Mouse (Mus musculus): ENCODE data around the gene Pecam1. TPM values are rescaled to one million over a fixed set of nuclear protein-coding genes. Genes with fewer than 3 reads are reported as not detected.
"Not testable (repeated sequence)": the region's sequence is repeated elsewhere in the genome, so short reads cannot be mapped to it uniquely, and the experiment has no call there.

The Pecam1 gene
- total and polyA plus RNA-seq, 2 experiments from 2014 or later = 63.2 to 126 TPM

DNA sequence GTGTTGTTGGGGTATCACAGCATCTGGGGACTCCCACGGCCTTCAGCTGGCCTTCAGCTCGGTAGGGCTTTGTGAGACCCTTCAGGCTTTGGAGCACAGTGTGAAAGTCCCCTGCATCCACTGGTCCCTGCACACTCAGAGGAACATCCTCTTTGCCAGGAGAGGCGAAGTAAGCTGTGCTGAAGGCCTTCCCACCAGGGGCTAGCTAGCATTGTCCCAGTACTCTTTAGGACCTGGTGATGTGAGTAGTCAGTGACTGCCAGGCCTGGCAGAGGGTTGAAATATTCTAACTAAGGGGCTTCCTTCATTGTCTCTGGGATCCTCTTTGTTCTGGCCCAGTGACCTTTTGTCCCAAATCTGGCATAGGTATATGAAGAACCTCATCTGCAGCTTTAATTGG lies 13.8 kb downstream of the Pecam1 start:
- Histone ChIP-seq H3K4me1 (ENCODE audit: control insufficient read depth, insufficient read depth) (0 out of 2 replicates have a peak, but pooled peaks cover under 1% of the 10 kb centered on the region), H3K4me2 (ENCODE audit: low read depth, low read length) (no peak overlapping the region), H3K27ac (ENCODE audit: low read depth) (peak overlapping the region; percentile 75), H3K9me3 (replicated peaks; ENCODE audit: control insufficient read depth, low read length) (no peaks in the 10 kb centered on the region), H3K9ac (replicated peaks; ENCODE audit: low read depth, low read length) (no peak overlapping the region), H3K4me3 (ENCODE audit: low read depth, low read length) (no peak overlapping the region), H3K36me3 (replicated peaks; ENCODE audit: control insufficient read depth, insufficient read depth, low read length) (no peaks in the 10 kb centered on the region), H3K27me3 (ENCODE audit: control insufficient read depth, insufficient read depth, low read length) (no peaks in the 10 kb centered on the region)
- TF ChIP-seq EP300 (IDR thresholded peaks at IDR 0.05; ENCODE audit: low read depth) (no peak), CTCF (IDR thresholded peaks at IDR 0.05; ENCODE audit: low read depth) (no peak)
- DNase-seq (ENCODE audit: low spot score) (no peak), ATAC-seq (ENCODE audit: insufficient read depth, low read depth) (peak; percentile 41; the same call in 1 of the 2 replicates)
- 66% methylated on average over 3 of the region's 3 CpGs for WGBS

DNA sequence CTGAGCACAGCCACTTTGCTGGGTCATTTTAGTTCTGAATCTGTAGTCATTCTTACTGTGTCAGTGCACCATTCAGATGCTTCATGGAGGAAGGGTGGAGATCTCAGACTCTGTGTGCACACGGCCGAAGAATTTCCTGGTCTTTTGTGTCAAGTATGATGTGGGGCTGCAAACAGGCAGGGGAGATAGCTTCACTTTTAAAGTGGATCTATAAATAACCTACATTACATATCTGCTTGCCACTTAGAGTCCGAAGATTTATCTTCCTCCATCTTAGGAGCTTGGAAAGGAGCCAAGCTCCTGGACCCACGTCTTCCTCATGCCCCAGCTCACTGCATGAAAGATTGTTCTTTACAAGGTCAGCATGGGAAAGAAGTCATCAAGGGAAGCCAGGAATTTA lies 19.7 kb downstream of the Pecam1 start:
- DNase-seq (ENCODE audit: low spot score) (peak; percentile 75), ATAC-seq (ENCODE audit: insufficient read depth, low read depth) (peak; percentile 79)
- H3K9ac ChIP-seq (replicated peaks; ENCODE audit: low read depth, low read length) = no peak overlapping the region
- no peak overlapping the region for H3K4me3 ChIP-seq (ENCODE audit: low read depth, low read length)
- peaks cover 20% of the 10 kb centered on the region; the same call in 1 of the 2 replicates for H3K4me1 ChIP-seq (ENCODE audit: control insufficient read depth, insufficient read depth)
- H3K36me3 ChIP-seq (replicated peaks; ENCODE audit: control insufficient read depth, insufficient read depth, low read length) = no peaks in the 10 kb centered on the region
- H3K9me3 ChIP-seq (replicated peaks; ENCODE audit: control insufficient read depth, low read length) = no peaks in the 10 kb centered on the region
- no peaks in the 10 kb centered on the region for H3K27me3 ChIP-seq (ENCODE audit: control insufficient read depth, insufficient read depth, low read length)
- 5% methylated on average over 4 of the region's 4 CpGs for WGBS
- TF ChIP-seq CTCF (IDR thresholded peaks at IDR 0.05; ENCODE audit: low read depth) = no peak
- peak; percentile 47; the same call in 1 of the 2 replicates for TF ChIP-seq EP300 (IDR thresholded peaks at IDR 0.05; ENCODE audit: low read depth)
- peak overlapping the region; percentile 75 for H3K27ac ChIP-seq (ENCODE audit: low read depth)
- no peak overlapping the region for H3K4me2 ChIP-seq (ENCODE audit: low read depth, low read length)

DNA sequence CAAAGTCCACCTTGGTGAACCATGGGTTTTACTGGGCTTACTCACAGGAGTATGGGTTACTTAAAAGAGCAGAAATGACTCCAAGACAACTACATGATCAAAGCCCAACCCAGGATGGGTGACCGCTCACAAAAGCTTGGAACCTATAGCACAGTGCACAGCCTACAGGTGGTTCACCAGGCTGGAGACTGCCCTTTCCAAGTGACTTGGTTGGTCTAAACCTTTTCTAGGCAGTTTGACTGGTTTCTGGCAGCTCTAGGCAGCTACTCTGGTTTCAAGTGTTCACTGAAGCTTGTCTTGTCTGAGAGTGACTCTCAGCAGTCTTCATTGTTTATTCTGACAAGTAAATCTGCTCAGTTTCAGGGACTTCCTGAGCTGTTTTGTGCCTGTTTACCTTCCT lies 20.8 kb downstream of the Pecam1 start:
- H3K9me3 ChIP-seq (replicated peaks; ENCODE audit: control insufficient read depth, low read length) = no peaks in the 10 kb centered on the region
- H3K4me3 ChIP-seq (ENCODE audit: low read depth, low read length) = no peak overlapping the region
- 97% methylated on average over 1 of the region's 1 CpGs for WGBS
- no peak overlapping the region for H3K9ac ChIP-seq (replicated peaks; ENCODE audit: low read depth, low read length)
- H3K36me3 ChIP-seq (replicated peaks; ENCODE audit: control insufficient read depth, insufficient read depth, low read length) = no peaks in the 10 kb centered on the region
- ATAC-seq (ENCODE audit: insufficient read depth, low read depth) = no peak
- H3K27ac ChIP-seq (ENCODE audit: low read depth) = peak overlapping the region; percentile 75; the same call in 1 of the 2 replicates
- no peaks in the 10 kb centered on the region for H3K27me3 ChIP-seq (ENCODE audit: control insufficient read depth, insufficient read depth, low read length)
- DNase-seq (ENCODE audit: low spot score) = no peak
- no peak for TF ChIP-seq CTCF (IDR thresholded peaks at IDR 0.05; ENCODE audit: low read depth)
- no peak for TF ChIP-seq EP300 (IDR thresholded peaks at IDR 0.05; ENCODE audit: low read depth)
- no peak overlapping the region for H3K4me2 ChIP-seq (ENCODE audit: low read depth, low read length)
- peaks cover 20% of the 10 kb centered on the region; the same call in 1 of the 2 replicates for H3K4me1 ChIP-seq (ENCODE audit: control insufficient read depth, insufficient read depth)

DNA sequence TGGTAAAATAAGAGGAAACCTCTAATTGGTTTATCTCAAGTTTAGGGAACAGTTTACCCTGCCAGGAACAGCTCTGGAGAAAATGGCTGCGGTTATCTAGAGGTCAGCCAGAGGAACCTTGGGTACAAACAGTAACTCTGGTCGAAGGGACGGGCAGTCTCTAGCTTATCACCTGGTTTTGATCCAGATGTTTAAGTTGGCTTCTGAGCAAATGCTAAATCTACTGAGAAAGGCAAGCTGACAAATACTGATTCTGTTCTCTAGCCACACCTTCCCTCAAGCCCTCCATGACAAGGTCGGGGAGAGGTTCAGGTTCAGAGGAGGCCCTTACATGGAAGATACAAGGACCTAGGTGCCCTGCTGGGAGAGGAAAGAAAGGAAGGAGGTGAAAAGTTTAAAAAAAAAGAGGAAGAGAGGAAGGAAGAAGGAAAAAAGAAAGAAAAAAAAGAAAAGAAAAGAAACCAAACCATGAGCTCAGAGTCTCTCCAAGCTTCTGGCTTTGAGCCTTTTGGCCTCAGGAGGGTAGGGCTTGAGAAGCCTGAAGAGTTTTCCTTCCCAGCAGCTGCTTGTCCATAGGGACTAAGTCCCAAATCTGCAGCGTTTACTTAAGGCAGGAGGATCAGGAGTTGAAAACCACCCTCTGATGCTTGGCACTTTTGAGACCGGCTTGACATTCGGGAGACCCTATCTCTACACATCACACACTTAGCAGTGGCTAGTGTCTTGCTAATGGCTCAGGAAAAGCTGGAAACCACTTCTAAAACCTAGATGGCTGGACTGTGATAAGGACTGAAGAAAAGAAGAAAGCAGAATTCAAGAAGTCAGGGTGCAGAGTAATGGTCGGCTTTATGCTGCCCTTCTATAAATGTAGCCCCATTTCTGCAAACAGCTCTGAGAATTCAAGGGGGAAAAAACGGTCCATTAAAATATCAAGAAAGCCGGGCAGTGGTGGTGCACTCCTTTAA lies 21.7 kb downstream of the Pecam1 start:
- TF ChIP-seq CTCF (IDR thresholded peaks at IDR 0.05; ENCODE audit: low read depth) (no peak), EP300 (IDR thresholded peaks at IDR 0.05; ENCODE audit: low read depth) (no peak)
- 62% methylated on average over 10 of the region's 10 CpGs for WGBS

GRCm38 (mm10) chr11:106727967-106728366 lies 22.5 kb downstream of the Pecam1 start:
- Histone ChIP-seq H3K4me3 (ENCODE audit: low read depth, low read length) (no peak overlapping the region), H3K36me3 (replicated peaks; ENCODE audit: control insufficient read depth, insufficient read depth, low read length) (no peaks in the 10 kb centered on the region), H3K4me1 (ENCODE audit: control insufficient read depth, insufficient read depth) (peaks cover 24% of the 10 kb centered on the region; the same call in 1 of the 2 replicates), H3K4me2 (ENCODE audit: low read depth, low read length) (no peak overlapping the region), H3K27me3 (ENCODE audit: control insufficient read depth, insufficient read depth, low read length) (no peaks in the 10 kb centered on the region), H3K27ac (ENCODE audit: low read depth) (no peak overlapping the region), H3K9me3 (replicated peaks; ENCODE audit: control insufficient read depth, low read length) (no peaks in the 10 kb centered on the region), H3K9ac (replicated peaks; ENCODE audit: low read depth, low read length) (no peak overlapping the region)
- WGBS = 78% methylated on average over 5 of the region's 5 CpGs
- DNase-seq (ENCODE audit: low spot score) (no peak), ATAC-seq (ENCODE audit: insufficient read depth, low read depth) (no peak)
- TF ChIP-seq EP300 (IDR thresholded peaks at IDR 0.05; ENCODE audit: low read depth) = no peak
- TF ChIP-seq CTCF (IDR thresholded peaks at IDR 0.05; ENCODE audit: low read depth) = no peak

More for the DNA sequence above, 21.7 kb downstream of the Pecam1 start:
- Histone ChIP-seq H3K9me3 (replicated peaks; ENCODE audit: control insufficient read depth, low read length) (no peaks in the 10 kb centered on the region), H3K27ac (ENCODE audit: low read depth) (peak overlapping the region; percentile 60), H3K36me3 (replicated peaks; ENCODE audit: control insufficient read depth, insufficient read depth, low read length) (no peaks in the 10 kb centered on the region), H3K9ac (replicated peaks; ENCODE audit: low read depth, low read length) (no peak overlapping the region), H3K4me3 (ENCODE audit: low read depth, low read length) (no peak overlapping the region), H3K4me1 (ENCODE audit: control insufficient read depth, insufficient read depth) (peaks cover 20% of the 10 kb centered on the region; the same call in 1 of the 2 replicates), H3K27me3 (ENCODE audit: control insufficient read depth, insufficient read depth, low read length) (no peaks in the 10 kb centered on the region), H3K4me2 (ENCODE audit: low read depth, low read length) (no peak overlapping the region)
- DNase-seq (ENCODE audit: low spot score) (peak; percentile 39), ATAC-seq (ENCODE audit: insufficient read depth, low read depth) (peak; percentile 54)

DNA sequence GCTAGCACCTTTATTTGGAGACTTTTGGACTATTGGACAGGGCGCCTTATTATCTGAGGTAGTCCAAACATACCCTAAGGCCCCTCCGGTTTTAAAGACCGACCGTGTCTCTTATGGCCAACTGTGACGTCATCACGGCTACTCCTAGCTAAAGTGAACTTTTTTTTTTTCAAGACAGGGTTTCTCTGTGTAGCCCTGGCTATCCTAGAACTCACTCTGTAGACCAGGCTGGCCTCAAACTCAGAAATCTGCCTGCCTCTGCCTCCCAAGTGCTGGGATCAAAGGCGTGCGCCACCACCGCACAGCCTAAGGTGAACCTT lies 25.6 kb downstream of the Pecam1 start:
- not testable (repeated sequence) for H3K27ac ChIP-seq (ENCODE audit: low read depth); H3K27me3 ChIP-seq (ENCODE audit: control insufficient read depth, insufficient read depth, low read length); H3K36me3 ChIP-seq (replicated peaks; ENCODE audit: control insufficient read depth, insufficient read depth, low read length); H3K4me3 ChIP-seq (ENCODE audit: low read depth, low read length); DNase-seq (ENCODE audit: low spot score); H3K4me2 ChIP-seq (ENCODE audit: low read depth, low read length); ATAC-seq (ENCODE audit: insufficient read depth, low read depth); H3K9ac ChIP-seq (replicated peaks; ENCODE audit: low read depth, low read length); H3K9me3 ChIP-seq (replicated peaks; ENCODE audit: control insufficient read depth, low read length)
- 88% methylated on average over 9 of the region's 9 CpGs for whole genome bisulfite sequencing
- H3K4me1 ChIP-seq (ENCODE audit: control insufficient read depth, insufficient read depth) = 0 out of 2 replicates have a peak, but pooled peaks cover 11% of the 10 kb centered on the region
